Mouse (Mus musculus) neural tube, embryonic 10.5 days (tissue): Measurements from ENCODE around the gene Osbpl10.

Experiments used
- DNase-seq: peaks from one replicate; pipeline ENCODE4 v3.0.0-alpha.2; 2017; ENCODE audit warnings: low spot score; ENCODE audit errors: extremely low spot score

Osbpl10 gene

GRCm38 (mm10) chr9:114982689-114983360 is 4.5 kb downstream of the Osbpl10 start, which contains the start of gene Rps27rt:
Gene Rps27rt, minus strand, starts transcription at chr9:114982739.
- no peak for DNase-seq

GRCm38 (mm10) chr9:114985741-114986140 is 7.4 kb downstream of the Osbpl10 start:
- no peak for DNase-seq

DNA sequence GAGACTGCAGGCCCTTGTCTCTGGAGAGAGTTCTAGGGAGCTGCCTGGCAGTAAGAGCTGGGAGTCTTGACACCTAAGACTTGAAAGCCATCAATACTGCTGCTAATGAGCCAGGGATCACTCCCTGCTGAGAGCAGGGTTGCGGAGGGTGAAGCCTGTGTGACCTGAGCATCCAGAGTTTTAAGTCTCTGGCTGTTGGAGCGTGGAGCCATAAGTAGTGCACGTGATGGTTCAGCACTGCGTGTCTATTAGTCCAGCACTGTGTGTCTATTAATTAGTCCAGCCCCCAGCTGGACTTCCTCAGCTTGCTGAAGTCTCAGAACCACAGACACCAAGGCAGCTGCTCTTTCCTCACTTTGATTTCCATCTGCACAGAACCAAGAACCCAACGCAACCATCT is 8.0 kb downstream of the Osbpl10 start:
- no peak for DNase-seq

GRCm38 (mm10) chr9:114988029-114988428 is 9.7 kb downstream of the Osbpl10 start:
- DNase-seq: no peak

DNA sequence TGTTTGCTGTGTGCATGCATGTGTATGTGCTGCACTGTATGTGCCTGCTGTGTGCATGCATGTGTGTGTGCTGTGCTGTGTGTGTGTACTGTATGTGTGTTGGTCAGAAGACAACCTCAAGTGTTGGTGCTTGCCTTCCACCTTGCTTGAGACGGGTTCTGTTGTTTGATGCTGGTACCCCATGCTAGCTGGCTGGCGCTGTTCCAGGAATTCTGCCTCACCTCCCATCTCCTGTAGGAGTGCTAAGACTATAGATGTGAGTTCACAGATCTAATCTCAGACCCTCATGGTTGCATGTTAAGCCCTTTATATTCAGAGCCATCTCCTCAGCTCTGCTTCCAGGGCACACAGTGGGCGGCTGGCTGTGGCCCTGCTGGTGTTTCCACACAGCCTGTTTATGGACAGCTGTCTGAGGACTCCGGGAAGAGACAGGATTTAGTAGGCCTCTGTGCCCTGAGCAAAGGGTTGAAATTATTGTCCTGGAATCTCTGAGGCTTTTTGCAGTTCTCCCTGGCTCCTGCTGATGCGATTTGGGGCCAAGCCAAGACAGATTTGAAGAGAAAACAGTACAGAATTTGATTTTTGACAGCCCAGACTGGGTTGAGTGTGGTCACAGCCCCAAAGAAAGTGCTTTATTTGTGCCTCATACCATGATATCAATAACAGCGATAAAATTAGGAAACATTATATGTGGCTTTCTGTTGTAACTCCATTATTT is 10.4 kb downstream of the Osbpl10 start:
- DNase-seq: no peak

GRCm38 (mm10) chr9:114990421-114990820 is 12.1 kb downstream of the Osbpl10 start:
- DNase-seq: no peak

GRCm38 (mm10) chr9:114992528-114992927 is 14.2 kb downstream of the Osbpl10 start:
- DNase-seq: no peak

DNA sequence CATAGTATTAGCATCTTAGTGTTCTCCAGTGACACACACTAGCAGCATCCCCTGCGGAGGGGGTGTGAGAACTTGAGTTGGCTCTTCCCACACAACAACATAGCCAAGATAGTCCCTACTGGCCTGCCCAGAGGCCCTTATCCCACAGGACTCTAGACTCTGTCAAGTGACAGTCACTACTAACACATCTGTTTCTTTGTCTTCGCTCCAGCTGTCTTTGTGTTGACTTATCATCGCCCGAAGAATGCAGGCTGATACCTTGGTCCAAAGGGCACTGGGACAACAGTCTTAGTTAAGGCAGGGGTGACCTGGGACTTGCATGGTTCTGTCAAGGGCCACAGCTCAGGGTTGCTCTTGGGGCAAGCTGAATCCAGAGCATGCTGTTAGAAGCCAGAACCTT is 16.9 kb downstream of the Osbpl10 start:
- no peak for DNase-seq

- DNase-seq: no peak
Measured at GRCm38 (mm10) chr9:114995716-114996115, 17.3 kb downstream of the Osbpl10 start.

- DNase-seq: no peak
Measured at GRCm38 (mm10) chr9:114996489-114996888, 18.1 kb downstream of the Osbpl10 start.

DNA sequence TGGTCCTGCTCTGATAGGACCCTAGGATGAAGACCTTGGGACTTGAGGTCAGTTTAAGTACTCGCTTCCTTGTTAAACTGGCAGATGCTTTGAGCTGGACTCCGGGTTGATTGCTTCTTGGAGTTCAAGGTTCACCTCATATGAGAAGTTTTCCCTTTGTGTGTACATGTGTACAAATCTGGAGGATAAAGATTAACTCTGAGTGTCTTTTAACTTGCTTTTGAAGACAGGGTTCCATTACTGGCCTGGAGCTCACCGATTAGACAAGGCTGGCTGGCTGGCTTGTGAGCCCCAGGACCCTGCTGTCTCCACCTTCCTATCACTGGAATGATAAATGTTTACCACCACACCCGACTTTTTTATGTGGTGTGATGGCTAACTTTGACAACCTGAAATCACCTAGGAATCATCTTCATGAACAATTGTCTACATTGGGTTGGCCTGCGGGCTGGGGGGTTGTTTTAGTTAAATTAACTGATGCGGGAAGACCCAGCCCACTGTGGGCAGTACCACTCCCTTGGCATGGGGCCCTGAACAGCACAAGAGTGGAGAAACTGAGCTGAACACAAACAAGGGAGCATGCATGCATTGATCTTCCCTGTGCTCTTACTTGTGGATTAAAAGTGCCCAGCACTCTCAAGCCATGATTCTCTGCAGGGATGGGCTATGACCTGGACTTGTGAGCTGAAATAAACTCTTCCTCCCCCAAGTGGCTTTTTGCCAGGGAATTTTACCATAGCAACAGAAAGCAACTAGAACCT is 20.8 kb downstream of the Osbpl10 start:
- no peak for DNase-seq

GRCm38 (mm10) chr9:114999771-115000146 is 21.4 kb downstream of the Osbpl10 start:
- no peak for DNase-seq

- no peak for DNase-seq
Measured at GRCm38 (mm10) chr9:115005446-115005845, 27.1 kb downstream of the Osbpl10 start.

- no peak for DNase-seq
Measured at GRCm38 (mm10) chr9:115007776-115008175, 29.4 kb downstream of the Osbpl10 start.

- no peak for DNase-seq
Measured at GRCm38 (mm10) chr9:115008194-115008593, 29.8 kb downstream of the Osbpl10 start.

DNA sequence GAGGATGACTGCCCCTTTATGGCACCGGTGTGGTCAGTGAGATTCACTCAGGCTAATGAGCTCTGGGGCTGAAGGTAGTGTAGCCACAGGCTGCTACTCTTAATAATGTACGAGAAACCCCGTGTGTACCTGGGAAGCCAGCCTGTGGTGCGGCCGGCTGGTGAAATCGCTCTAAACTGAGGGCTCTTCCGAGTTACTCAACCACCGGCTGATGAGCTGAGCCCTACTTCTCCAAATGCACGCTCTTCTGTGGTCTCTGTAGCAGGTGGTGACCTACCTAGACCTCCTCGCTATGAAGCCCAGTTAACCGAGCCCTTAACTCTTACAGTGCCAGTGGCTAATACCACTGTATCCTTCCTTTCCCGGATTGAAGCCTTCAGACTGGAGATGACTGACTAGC is 34.0 kb downstream of the Osbpl10 start:
- DNase-seq: no peak

- DNase-seq: no peak
Measured at GRCm38 (mm10) chr9:115020141-115020540, 41.8 kb downstream of the Osbpl10 start.

DNA sequence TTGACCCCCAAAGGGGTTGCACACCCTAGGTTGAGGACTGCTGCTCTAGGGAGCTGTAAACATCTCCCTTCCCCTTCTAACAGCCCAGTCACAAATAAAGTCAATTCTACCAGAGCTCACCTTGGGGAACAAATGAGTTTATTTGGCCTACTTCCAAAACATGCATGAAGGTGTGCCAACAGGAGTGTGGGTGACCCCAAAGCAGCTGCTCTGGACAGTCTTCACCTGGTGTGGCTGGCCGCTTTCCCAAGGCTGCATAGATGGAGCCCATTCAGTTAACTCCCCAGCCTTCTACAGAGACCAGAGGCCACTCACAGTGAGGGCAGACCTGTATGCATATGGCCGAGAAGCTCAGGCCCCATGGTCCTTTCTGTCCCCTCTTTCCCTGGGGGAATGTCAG is 43.0 kb downstream of the Osbpl10 start:
- no peak for DNase-seq

GRCm38 (mm10) chr9:115023137-115023536 is 44.8 kb downstream of the Osbpl10 start:
- no peak for DNase-seq

DNA sequence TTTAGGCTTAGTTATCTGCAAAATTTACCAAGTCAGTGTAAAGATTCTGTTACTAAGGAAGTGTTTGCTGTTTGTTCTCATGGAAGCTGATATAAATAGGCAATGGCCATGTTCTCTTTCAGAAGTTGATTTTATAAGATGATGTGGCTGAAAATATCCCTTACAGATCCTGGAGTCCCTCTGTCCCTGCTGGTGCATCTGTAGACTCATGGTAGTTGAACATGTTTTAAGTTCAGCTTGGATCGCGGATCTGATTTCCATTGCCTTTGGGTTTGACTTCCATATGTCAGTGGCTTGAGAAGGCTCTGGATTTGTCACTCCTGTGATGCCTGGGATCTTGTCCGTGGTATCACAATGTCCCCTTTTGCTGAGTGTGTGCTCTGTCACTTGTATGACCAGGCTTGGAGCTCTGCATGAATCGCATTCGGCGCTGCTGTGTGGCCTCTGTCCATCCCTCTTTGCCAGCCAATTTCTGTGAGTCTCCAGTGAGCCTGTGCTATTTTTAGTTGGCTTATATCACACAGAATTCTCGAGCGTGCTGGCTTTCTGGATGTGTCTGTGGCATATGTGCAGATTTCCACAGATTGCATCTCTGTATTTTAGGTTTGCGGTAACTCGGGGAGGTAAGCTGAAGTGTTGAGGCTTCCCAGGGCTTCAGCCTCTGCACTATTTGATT is 45.5 kb downstream of the Osbpl10 start:
- no peak for DNase-seq

- peak; percentile 67 for DNase-seq
Measured at GRCm38 (mm10) chr9:115029307-115029706, 50.9 kb downstream of the Osbpl10 start.

GRCm38 (mm10) chr9:115030581-115030980 is 52.2 kb downstream of the Osbpl10 start:
- no peak for DNase-seq
